Mouse (Mus musculus) limb, embryonic 13.5 days (tissue): ENCODE results near the gene Tgfb1i1. TPM values are rescaled to one million over a fixed set of nuclear protein-coding genes. Genes with fewer than 3 reads are reported as not detected.
A peak's percentile ranks its signal among the peaks of the same experiment; 100 is the strongest.

Experiments used
- ATAC-seq: fragments of 200-750 bp; cut with Nextera tagmentation; 2 replicates; pipeline ENCODE4 v1.8.0; 2017; ENCODE audit warnings: low read depth, moderate number of reproducible peaks, moderate TSS enrichment; ENCODE audit not compliant: low FRiP score
- H3K27ac ChIP-seq: fragments of 300-500 bp; sonication (generic); 2 replicates; pipeline ENCODE4 v1.5.1; 2015; ENCODE audit warnings: inconsistent platforms, mild to moderate bottlenecking, moderate library complexity
- H3K27me3 ChIP-seq: fragments of 300-500 bp; sonication (generic); 2 replicates; pipeline ENCODE4 v1.6.1; 2015; ENCODE audit warnings: mild to moderate bottlenecking, inconsistent platforms
- H3K36me3 ChIP-seq: fragments of 300-500 bp; sonication (generic); 2 replicates; pipeline ENCODE4 v1.6.1; 2015; ENCODE audit warnings: inconsistent platforms, mild to moderate bottlenecking, moderate library complexity
- H3K4me1 ChIP-seq: fragments of 300-500 bp; sonication (generic); 2 replicates; pipeline ENCODE4 v1.6.1; 2015; ENCODE audit warnings: inconsistent platforms
- H3K4me2 ChIP-seq: fragments of 300-500 bp; sonication (generic); replicated peaks from 2 replicates; pipeline ENCODE4 v1.6.1; 2015; ENCODE audit warnings: inconsistent platforms, mild to moderate bottlenecking, moderate library complexity
- H3K4me3 ChIP-seq: fragments of 300-500 bp; sonication (generic); 2 replicates; pipeline ENCODE4 v1.5.1; 2015; ENCODE audit warnings: moderate library complexity, mild to moderate bottlenecking, inconsistent platforms
- H3K9ac ChIP-seq: fragments of 300-500 bp; sonication (generic); 2 replicates; pipeline ENCODE4 v1.6.1; 2015; ENCODE audit warnings: mild to moderate bottlenecking, inconsistent platforms
- H3K9me3 ChIP-seq: fragments of 300-500 bp; sonication (generic); 2 replicates; pipeline ENCODE4 v1.6.1; 2016; ENCODE audit warnings: inconsistent platforms
- WGBS: fragments of 180-500 bp; shearing (Covaris S2); methylation state at CpG from one replicate; pipeline ENCODE4 v1.1.7; 2015; 5-methylcytosine and 5-hydroxymethylcytosine counted together
- polyA plus RNA-seq: library from polyadenylated mRNA; unstranded; fragments of >200 nt; fragmentation: Nextera tagmentation; extraction: Ambion mirVana; gene quantifications from 2 replicates; pipeline ENCODE4 v1.2.1, GENCODE M21; 2015

Gene Tgfb1i1
- 48.8 and 49.1 TPM in 2 replicates for polyA plus RNA-seq

DNA sequence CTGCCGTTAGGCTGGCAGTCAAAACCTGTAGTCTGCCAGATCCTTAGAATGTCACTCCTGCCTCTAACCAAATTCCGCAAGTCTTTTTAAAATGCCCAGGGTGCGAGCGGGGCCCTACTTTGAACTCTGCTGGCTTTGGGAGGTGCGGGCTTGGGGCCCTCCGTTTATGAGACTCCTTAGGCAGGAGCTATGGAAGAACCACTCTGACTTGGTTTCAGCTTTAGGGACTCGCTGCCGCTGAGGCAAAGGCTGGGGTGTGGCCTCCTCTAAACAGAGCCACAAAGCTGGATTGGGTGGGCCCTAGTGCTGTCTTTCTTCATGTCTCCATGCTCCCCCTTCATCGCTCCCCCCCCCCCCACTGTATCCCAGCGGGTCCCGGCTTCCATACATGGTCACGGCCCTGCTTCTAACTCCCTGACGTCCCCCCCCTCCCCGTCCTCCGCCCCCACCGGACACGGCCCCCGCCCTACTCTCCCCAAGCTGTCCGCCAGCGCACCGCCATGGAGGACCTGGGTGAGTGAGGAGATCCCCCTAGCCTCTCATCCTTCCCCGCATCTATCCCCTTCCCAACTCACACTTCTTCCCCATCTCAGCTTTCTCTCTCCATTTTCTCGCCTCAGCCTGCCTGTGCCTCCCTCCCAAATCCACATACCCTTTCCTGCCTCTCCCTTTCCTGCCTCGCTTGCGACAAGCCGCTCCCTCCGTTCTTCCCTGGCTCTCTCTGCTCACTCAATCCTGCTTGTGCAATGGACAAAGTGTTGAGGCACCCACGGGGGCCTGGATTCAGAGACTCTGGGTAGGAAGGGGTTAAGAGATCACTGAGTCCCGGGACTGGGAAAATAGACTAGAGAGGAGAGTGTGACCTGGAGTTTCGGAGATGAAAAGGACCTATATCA is at the start of gene Tgfb1i1:
Gene Tgfb1i1 (plus strand): TSS at position 317 of the 896 bp plus-strand sequence.
- WGBS, result 2% methylated on average over 28 of the region's 30 CpGs
- Histone ChIP-seq H3K36me3 (peaks cover 47% of the 10 kb centered on the region), H3K4me1 (peaks cover 28% of the 10 kb centered on the region)

DNA sequence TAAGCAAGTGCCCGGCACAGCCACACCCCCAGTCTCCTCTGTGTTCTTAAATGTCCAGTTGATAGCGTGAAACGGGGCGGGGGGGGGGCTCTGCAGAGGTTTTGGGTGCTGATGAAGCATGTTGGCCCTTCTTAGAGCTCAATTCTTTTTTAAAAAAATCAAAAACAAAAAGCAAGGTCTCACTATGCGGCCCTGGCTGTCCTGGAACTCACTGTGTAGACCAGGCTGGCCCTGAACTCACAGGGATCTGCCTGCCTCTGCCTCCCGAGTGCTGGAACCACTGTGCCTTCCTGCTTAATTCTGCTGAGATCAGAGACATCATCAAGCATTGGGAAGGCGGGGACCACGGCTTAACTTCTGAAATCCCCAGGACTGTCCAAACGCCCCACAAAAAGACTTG is 45.0 kb upstream of the Tgfb1i1 start:
- H3K27me3 ChIP-seq, result no peaks in the 10 kb centered on the region
- no peak overlapping the region for H3K4me2 ChIP-seq
- H3K9ac ChIP-seq, result no peak overlapping the region
- no peak for ATAC-seq
- H3K4me1 ChIP-seq, result no peaks in the 10 kb centered on the region
- no peaks in the 10 kb centered on the region for H3K9me3 ChIP-seq
- H3K36me3 ChIP-seq, result no peaks in the 10 kb centered on the region
- 86% methylated on average over 9 of the region's 9 CpGs for WGBS
- H3K4me3 ChIP-seq, result no peak overlapping the region
- no peak overlapping the region for H3K27ac ChIP-seq

More for the DNA sequence above, at the start of gene Tgfb1i1:
- H3K9me3 ChIP-seq, result no peaks in the 10 kb centered on the region
- no peaks in the 10 kb centered on the region for H3K27me3 ChIP-seq
- peak within 1 kb of the TSS; percentile 78 for H3K9ac ChIP-seq
- peak within 1 kb of the TSS; percentile 74 for H3K4me2 ChIP-seq
- peak within 1 kb of the TSS; percentile 89 for H3K27ac ChIP-seq
- peak; percentile 84 for ATAC-seq
- peak within 1 kb of the TSS; percentile 59 for H3K4me3 ChIP-seq

DNA sequence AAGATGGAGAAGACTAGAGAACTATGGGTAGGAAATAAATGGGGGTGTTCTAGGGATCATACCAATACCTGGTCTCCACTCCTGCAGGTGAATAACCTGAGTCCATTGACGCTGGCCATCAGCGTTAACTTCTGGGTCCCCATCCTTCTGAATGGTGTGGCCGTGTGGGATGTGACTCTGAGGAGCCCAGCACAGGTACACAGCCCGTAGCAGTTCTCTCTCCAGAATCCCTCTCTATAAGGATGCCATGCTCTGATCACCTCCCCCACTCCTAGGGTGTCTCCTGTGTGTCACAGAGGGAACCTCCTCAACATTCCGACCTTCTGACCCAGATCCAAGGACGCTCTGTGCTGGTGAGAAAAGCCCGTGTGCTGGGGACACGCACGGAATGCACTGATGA is 43.5 kb upstream of the Tgfb1i1 start:
- no peak overlapping the region for H3K4me3 ChIP-seq
- no peak overlapping the region for H3K4me2 ChIP-seq
- H3K27ac ChIP-seq, result no peak overlapping the region
- H3K9me3 ChIP-seq, result no peaks in the 10 kb centered on the region
- no peaks in the 10 kb centered on the region for H3K4me1 ChIP-seq
- no peak overlapping the region for H3K9ac ChIP-seq
- no peak for ATAC-seq
- no peaks in the 10 kb centered on the region for H3K36me3 ChIP-seq
- no peaks in the 10 kb centered on the region for H3K27me3 ChIP-seq
- 89% methylated on average over 9 of the region's 9 CpGs for WGBS

DNA sequence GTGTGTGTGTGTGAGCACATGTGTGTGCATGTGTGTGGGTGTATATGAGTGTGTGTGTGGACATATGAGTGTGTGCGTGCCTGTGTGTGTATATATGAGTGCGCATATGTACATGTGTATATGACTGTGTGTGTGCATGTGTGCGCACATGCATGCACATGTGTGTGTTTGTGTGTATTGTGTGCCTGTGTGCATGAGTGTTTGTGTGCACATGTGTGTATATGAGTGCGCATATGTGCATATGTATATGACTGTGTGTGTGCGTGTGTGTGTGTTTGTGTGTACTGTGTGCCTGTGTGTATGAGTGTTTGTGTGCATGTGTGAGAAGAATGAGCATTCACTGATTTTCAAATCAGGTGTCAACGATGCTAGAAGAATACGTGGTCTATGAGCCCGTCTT is 42.4 kb upstream of the Tgfb1i1 start:
- 80% methylated on average over 8 of the region's 8 CpGs for WGBS
- ATAC-seq, result no peak
- Histone ChIP-seq H3K36me3 (no peaks in the 10 kb centered on the region), H3K27me3 (no peaks in the 10 kb centered on the region), H3K4me2 (no peak overlapping the region), H3K27ac (no peak overlapping the region), H3K9me3 (no peaks in the 10 kb centered on the region), H3K4me3 (no peak overlapping the region), H3K9ac (no peak overlapping the region), H3K4me1 (no peaks in the 10 kb centered on the region)

DNA sequence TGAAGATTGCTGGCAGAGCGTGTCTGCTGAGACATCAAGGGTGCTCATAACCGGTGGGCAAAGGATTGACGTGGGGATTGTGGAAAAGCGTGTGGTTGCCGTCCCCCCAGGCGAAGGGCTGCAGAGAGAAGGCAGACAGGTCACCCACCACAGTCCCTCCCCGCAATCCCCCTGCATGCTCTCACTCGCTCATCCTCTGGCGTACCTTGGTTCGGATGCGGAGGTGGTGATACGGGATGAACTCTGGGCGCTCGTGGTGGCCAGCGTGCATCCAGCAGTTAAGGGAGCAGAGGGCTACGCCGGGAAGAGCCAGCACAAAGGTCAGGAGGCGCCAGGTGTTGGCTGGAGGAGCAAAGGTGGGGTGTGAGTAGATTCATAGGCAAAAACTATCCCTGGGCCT is 40.9 kb upstream of the Tgfb1i1 start:
- Histone ChIP-seq H3K9ac (no peak overlapping the region), H3K9me3 (no peaks in the 10 kb centered on the region), H3K4me1 (no peaks in the 10 kb centered on the region), H3K4me2 (no peak overlapping the region), H3K27me3 (no peaks in the 10 kb centered on the region), H3K4me3 (no peak overlapping the region), H3K36me3 (no peaks in the 10 kb centered on the region), H3K27ac (no peak overlapping the region)
- ATAC-seq, result no peak
- WGBS, result 83% methylated on average over 18 of the region's 18 CpGs

DNA sequence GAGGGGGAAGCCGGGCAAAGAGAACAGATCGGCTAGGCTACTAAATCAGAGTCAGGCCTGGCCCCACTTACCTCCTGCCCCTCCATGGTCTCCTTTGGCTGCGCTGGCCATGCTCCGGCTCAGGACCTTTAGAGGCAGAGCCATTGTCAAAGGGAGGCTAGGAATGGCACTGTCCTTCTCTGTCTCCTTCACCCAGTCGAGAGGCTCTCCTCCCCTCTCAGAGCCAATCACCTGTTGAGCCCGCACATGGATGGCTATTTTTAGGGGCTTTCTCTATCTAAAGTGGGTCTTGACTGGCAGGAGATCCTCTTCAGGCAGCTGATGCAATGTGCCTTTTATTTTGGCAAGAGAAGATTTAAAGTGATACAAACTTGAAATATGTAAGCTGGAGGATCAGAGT is 40.5 kb upstream of the Tgfb1i1 start, which contains the start of gene Cox6a2:
Gene Cox6a2 (minus strand): TSS at position 236 of the 400 bp plus-strand sequence.
- Histone ChIP-seq H3K4me1 (no peaks in the 10 kb centered on the region), H3K9ac (no peak within 1 kb of the TSS), H3K27ac (no peak within 1 kb of the TSS), H3K36me3 (no peaks in the 10 kb centered on the region), H3K9me3 (no peaks in the 10 kb centered on the region), H3K27me3 (no peaks in the 10 kb centered on the region), H3K4me2 (no peak within 1 kb of the TSS), H3K4me3 (no peak within 1 kb of the TSS)
- no peak for ATAC-seq
- 81% methylated on average over 6 of the region's 6 CpGs for WGBS

DNA sequence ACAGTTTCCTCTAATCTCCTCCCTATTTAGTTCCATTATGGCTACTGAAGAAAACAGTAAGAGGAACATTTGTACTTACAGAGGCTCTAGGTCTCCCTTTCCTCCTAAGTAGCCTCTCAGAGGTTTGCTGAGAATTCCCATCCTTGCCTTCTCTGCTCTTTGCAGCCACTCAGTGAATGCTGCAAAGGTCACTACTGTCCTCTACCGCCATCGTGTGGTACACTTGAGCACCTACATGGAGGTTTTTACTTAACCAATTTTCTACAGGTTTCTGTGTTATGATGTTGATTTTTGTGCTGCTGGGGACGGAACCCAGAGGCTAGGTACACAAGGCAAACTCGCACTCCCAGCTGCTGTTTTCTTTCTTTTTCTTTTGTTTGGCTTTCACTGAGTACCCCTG is 38.4 kb upstream of the Tgfb1i1 start:
- 6% methylated on average over 4 of the region's 4 CpGs for WGBS
- Histone ChIP-seq H3K9me3 (no peaks in the 10 kb centered on the region), H3K27me3 (no peaks in the 10 kb centered on the region), H3K27ac (no peak overlapping the region), H3K4me2 (no peak overlapping the region), H3K4me1 (no peaks in the 10 kb centered on the region), H3K9ac (no peak overlapping the region), H3K36me3 (no peaks in the 10 kb centered on the region), H3K4me3 (no peak overlapping the region)
- ATAC-seq, result no peak; the same call in 1 of the 2 replicates

DNA sequence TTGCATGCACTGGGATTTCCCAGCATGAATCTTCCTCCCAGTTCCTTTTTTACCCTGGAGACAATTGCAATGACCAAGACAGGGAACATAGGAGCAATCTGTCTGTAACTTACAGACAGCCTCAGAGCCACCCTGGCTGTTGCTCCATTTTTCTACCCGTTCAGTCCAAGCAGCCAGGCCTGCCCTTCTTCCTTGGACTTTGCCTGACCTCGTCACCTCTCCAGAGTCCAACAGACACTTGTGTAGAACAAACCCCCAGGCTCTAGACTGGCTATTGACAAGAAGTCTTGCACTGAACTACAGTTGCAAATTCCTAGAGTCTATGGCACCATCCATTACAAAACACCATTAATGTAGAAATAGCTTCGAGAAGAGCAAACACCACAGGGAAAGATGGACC is 36.8 kb upstream of the Tgfb1i1 start:
- no peaks in the 10 kb centered on the region for H3K36me3 ChIP-seq
- no peak overlapping the region for H3K9ac ChIP-seq
- 63% methylated on average over 3 of the region's 3 CpGs for WGBS
- no peak overlapping the region for H3K4me2 ChIP-seq
- no peak overlapping the region for H3K4me3 ChIP-seq
- H3K27me3 ChIP-seq, result no peaks in the 10 kb centered on the region
- H3K4me1 ChIP-seq, result no peaks in the 10 kb centered on the region
- no peaks in the 10 kb centered on the region for H3K9me3 ChIP-seq
- H3K27ac ChIP-seq, result no peak overlapping the region
- ATAC-seq, result no peak

DNA sequence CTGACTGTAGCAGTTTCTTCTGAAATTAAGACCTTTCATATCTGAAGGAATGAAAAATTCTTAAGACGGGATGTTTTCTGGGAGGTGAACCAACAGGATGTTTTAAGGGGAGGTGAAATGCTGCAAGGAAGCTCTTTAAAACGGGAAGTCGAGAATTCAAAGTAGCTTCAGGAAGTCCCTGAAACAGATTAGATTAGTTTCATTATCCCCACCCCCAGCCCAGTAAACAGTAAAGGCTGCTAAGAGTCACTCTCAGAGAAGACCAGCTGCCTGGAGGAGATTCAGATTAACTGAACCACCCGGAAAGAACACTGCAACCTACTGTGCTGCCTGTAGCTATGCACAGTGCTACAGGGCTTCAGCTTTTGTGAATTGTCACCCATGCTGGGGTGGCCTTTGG is 26.7 kb upstream of the Tgfb1i1 start:
- no peak for ATAC-seq
- no peak overlapping the region for H3K27ac ChIP-seq
- no peak overlapping the region for H3K4me3 ChIP-seq
- no peak overlapping the region for H3K4me2 ChIP-seq
- no peak overlapping the region for H3K9ac ChIP-seq
- WGBS, result 85% methylated on average over 4 of the region's 4 CpGs
- no peaks in the 10 kb centered on the region for H3K9me3 ChIP-seq
- H3K36me3 ChIP-seq, result no peaks in the 10 kb centered on the region
- H3K27me3 ChIP-seq, result no peaks in the 10 kb centered on the region
- no peaks in the 10 kb centered on the region for H3K4me1 ChIP-seq

DNA sequence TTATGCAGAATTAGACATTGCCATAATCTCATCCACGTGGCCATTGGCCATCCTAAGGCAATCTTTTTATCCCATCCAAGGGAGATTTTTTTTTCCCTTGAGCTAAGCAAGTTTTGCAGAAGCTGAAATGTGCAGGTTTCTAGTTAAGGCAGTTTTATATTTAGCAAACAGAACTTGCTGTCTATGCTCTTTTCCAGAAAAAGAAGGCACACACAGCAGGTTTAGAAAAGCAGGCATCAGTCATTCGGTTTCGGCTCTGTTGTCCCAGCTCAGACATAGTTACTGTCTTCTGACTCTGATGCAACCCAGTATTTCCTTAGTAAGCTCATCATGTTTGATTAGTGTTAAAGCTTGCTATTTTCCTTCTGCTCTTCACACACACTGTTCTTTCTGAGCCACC is 25.7 kb upstream of the Tgfb1i1 start:
- WGBS, result 91% methylated on average over 3 of the region's 3 CpGs
- Histone ChIP-seq H3K4me2 (no peak overlapping the region), H3K36me3 (no peaks in the 10 kb centered on the region), H3K9me3 (no peaks in the 10 kb centered on the region), H3K27me3 (no peaks in the 10 kb centered on the region), H3K27ac (no peak overlapping the region), H3K4me3 (no peak overlapping the region), H3K4me1 (no peaks in the 10 kb centered on the region), H3K9ac (no peak overlapping the region)
- ATAC-seq, result no peak

DNA sequence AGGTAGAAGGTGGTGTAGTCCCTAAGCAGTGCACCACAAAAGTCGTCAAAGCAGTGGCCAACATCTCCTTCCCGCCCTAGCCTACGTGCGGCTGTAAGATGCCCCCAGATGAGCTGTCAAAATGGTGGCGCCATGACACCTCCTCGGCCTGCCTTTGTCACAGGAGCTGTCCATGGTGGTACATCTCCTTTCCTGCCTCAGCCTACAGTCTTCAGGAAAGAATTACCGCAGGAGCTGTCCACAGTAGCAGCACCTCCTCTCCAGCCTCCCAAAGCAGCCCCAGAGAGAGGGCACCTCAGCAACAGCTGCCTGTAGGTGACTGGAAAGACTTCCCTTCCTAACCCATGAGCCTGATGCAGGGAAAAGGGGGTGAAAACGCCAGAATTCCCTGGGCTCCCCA is 14.9 kb upstream of the Tgfb1i1 start:
- Histone ChIP-seq H3K4me2 (no peak overlapping the region), H3K4me3 (no peak overlapping the region), H3K36me3 (peaks cover 4% of the 10 kb centered on the region), H3K9me3 (no peaks in the 10 kb centered on the region), H3K9ac (no peak overlapping the region), H3K27me3 (no peaks in the 10 kb centered on the region), H3K27ac (no peak overlapping the region), H3K4me1 (peaks cover 14% of the 10 kb centered on the region)
- no peak for ATAC-seq
- WGBS, result 40% methylated on average over 8 of the region's 8 CpGs

DNA sequence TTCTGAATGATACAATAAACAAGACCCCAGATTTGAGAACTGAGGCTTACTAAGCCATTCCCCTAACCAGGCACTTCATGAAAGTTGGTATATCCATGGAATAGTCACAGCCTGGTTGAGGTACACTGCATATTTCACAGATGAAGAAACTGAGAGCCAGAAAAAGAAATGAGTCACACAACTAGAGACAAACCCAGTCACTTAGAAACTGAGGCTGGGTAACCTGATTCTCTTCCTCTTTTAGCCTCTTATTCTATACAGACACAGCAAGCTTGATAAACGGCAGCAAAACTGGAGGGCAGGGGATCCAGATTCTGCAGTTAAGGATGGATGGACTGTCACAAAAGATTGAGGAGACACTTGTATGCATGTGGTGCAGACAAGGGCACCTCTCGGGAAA is 11.8 kb upstream of the Tgfb1i1 start:
- H3K36me3 ChIP-seq, result peaks cover 4% of the 10 kb centered on the region
- no peaks in the 10 kb centered on the region for H3K9me3 ChIP-seq
- H3K4me1 ChIP-seq, result peaks cover 27% of the 10 kb centered on the region
- 83% methylated on average over 2 of the region's 2 CpGs for WGBS
- H3K27ac ChIP-seq, result no peak overlapping the region
- H3K27me3 ChIP-seq, result no peaks in the 10 kb centered on the region
- H3K9ac ChIP-seq, result no peak overlapping the region
- no peak overlapping the region for H3K4me3 ChIP-seq
- no peak overlapping the region for H3K4me2 ChIP-seq
- ATAC-seq, result no peak

DNA sequence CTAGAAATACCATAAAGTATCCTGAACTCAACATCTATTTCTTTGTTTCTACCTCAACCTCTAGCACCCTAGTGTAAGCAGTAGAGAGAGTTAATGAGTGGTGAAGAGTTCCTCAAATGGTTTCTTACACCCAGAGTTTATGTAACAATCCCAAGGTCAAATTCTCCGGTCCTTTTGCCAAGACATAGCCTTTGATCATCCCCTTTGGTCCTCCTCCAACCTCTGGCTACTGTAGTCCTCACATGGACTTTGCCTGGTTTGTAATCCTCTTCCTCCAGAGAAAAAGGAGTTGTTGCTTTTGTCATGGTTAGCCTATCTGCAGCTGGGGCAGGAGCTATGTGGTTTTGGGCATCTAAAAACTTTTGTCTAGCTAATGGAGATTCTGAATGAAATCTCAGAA is 11.1 kb upstream of the Tgfb1i1 start:
- H3K36me3 ChIP-seq, result peaks cover 11% of the 10 kb centered on the region
- H3K4me1 ChIP-seq, result peaks cover 29% of the 10 kb centered on the region
- no peak for ATAC-seq
- no peak overlapping the region for H3K4me2 ChIP-seq
- no peaks in the 10 kb centered on the region for H3K9me3 ChIP-seq
- WGBS, result 93% methylated on average over 1 of the region's 1 CpGs
- no peak overlapping the region for H3K27ac ChIP-seq
- H3K4me3 ChIP-seq, result no peak overlapping the region
- no peak overlapping the region for H3K9ac ChIP-seq
- no peaks in the 10 kb centered on the region for H3K27me3 ChIP-seq
